Mouse (Mus musculus): ENCODE data around the gene Deup1.

Deup1 gene

DNA sequence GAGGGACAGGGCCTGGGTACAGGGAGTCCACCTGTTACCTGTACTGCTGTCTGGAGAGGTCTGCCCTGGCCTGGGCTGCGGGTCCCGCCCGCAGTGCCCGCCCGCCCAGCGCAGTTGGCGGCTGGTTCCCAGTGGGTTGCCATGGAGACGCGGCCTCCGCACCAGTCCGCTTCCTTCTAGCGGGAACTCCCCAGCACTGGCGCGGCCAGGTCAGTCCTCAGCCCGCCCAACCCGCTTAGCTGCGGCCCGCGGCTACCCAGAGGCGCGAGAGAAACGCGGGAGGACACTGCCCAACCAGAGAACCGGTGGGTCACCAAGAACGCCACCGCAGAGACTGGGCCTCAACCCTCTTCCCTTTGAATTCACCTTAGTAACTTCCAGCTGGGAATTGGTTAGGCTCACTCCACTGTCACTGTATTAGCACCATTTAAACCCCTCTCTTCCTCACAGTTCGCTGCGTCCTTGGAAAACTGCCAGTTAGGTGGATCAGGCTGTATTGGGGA, at the start of gene Deup1:
Gene Deup1 (minus strand): TSS at position 149 of the 503 bp plus-strand sequence.
- DNase-seq = no peak

- no peak for DNase-seq
Observed at GRCm38 (mm10) chr9:15672251-15672650, 44.5 kb upstream of the Deup1 start.

- no peak for DNase-seq
Observed at GRCm38 (mm10) chr9:15670002-15670527, 42.3 kb upstream of the Deup1 start.

GRCm38 (mm10) chr9:15669452-15669851, 41.7 kb upstream of the Deup1 start:
- DNase-seq = no peak

- DNase-seq = no peak
Observed at GRCm38 (mm10) chr9:15664606-15665005, 36.9 kb upstream of the Deup1 start.

DNA sequence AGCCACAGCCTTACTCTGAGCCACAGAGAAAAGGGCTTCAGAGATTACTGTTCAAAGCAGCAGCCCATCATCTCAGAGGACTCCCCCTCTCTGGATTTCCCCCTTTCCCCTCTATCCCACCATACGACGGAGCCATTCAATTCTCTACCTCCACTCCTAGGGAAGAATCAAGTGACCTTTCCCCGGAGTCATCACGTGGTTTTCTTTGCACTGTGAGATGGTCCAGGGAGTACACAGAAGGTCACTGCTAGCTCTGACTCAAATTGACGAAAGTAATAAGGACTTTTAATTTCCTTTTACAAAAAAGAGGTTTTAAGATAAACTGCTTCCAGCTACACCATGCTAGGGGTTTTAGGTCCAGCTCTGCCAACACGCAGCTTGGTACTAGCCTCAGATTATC, 31.3 kb upstream of the Deup1 start:
- no peak for DNase-seq

GRCm38 (mm10) chr9:15658236-15658785, 30.6 kb upstream of the Deup1 start:
- no peak for DNase-seq

GRCm38 (mm10) chr9:15653036-15653435, 25.3 kb upstream of the Deup1 start:
- DNase-seq = no peak

DNA sequence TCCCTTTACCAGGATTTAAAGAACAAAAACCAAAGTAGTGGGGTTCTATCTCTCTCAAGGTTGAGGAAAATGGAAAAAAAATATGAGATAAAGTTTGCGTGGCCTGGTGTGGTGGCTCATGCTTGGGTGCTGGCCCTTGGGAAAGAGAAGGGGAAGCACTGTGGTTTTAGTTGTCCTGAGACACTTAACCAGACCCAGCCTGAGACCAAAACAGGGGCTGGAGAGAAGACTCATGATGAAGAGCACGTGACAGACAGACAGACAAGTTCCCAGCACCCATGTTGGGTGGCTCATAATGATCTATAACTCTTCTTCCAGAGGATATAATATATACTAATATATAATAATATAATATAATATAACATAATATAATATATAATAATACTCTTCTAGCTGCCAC, 22.2 kb upstream of the Deup1 start:
- no peak for DNase-seq

GRCm38 (mm10) chr9:15627384-15627783, 349 bp downstream of the Deup1 start:
- no peak for DNase-seq

- no peak for DNase-seq
Observed at GRCm38 (mm10) chr9:15624739-15625138, 3.0 kb downstream of the Deup1 start.

GRCm38 (mm10) chr9:15619767-15620166, 8.0 kb downstream of the Deup1 start:
- DNase-seq = no peak

DNA sequence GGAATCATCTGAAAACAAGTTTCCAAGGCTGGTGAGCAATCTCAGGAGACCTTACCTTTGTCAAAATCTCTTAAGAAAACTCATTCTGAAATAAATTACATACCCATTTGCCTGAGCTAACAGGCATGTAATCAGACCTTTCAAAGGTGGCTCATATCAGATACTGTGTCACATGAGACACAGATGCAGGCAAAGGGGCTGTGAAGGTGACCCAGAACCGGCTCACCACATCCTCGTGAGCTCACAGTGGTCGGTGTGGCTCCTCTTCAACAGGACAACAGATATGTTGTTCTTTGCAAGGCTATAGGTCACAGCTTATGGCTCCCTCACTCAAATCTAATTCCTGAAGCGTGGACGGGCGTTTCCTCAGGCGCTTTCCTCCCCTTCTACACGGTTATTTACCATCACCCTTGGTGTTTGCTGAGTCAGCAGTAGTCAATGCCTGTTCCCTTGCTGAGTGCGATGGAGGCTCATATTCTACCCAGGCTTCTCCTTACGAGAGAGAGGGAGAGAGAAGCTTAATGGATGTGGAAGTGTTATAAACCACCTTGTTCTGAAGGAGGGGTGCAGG, 8.6 kb downstream of the Deup1 start:
- no peak for DNase-seq

- no peak for DNase-seq
Observed at GRCm38 (mm10) chr9:15617061-15617460, 10.7 kb downstream of the Deup1 start.

GRCm38 (mm10) chr9:15616471-15616870, 11.3 kb downstream of the Deup1 start:
- no peak for DNase-seq

GRCm38 (mm10) chr9:15609280-15609930, 18.3 kb downstream of the Deup1 start:
- no peak for DNase-seq

DNA sequence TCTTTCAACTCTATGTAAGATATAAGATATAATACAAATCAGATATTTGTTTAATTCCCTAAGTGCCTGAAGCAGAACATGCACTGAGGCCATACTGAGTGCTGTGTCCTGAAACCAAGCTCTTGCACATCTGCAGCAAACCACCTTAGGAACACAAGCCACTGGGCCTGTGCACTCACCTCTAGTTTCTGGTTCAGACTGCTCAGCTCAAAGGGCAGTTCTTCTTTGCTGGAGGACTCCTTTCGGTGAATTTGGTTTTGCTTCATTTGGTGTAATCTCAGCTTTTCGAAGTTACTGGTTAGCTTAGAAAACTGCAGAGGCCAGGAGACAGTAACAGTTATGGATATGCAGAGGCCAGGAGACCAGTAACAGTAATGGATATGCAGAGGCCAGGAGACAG, 20.1 kb downstream of the Deup1 start:
- no peak for DNase-seq

GRCm38 (mm10) chr9:15603156-15603555, 24.6 kb downstream of the Deup1 start:
- DNase-seq = no peak

- no peak for DNase-seq
Observed at GRCm38 (mm10) chr9:15600859-15601540, 26.7 kb downstream of the Deup1 start.

GRCm38 (mm10) chr9:15600156-15600858, 27.4 kb downstream of the Deup1 start:
- DNase-seq = no peak

DNA sequence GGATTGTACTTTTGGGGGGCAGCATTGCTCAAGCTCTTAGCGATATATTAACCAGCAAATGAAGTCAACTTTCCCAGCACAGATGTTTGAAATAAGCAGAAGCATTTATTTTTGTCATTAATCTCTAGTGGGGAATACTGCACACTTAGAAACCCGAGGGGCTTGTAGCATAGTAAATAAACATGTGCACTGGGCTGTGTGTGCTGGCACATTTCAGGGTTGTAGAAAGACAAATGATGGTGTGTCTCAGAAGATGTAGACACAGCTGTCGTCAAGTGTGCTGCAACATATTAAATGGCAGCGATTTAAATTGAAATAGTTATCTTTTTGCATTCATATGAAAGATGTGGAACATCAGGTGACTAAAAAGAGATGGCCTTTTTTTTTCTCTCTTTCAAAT, 31.1 kb downstream of the Deup1 start:
- DNase-seq = no peak

DNA sequence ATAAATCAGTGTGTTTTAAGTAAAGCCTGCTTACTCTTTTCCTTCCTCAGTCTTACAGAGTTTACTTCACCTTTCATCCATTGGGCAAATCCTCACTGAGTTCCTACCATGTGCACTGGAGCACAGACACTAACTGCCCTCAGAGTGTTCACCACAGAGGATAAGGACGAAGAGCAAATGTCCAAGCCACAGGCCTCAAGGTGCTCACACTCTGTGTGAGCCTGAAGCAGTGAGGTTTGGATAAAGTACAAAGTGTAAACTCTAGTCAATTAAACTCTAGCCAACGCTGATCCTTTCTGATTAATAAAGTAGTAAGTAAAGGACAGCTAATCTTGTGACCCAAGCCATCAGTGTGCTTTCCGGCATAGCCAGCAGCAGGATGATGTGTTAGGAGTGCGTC, 33.6 kb downstream of the Deup1 start:
- DNase-seq = no peak

Measured in thymus, adult 18-20 months (tissue).